Mouse (Mus musculus): ENCODE measurements around the gene Ambra1. TPM values are rescaled to one million over a fixed set of nuclear protein-coding genes. Genes with fewer than 3 reads are reported as not detected.

Ambra1 gene
- polyA plus RNA-seq, 1 experiment = 14.3 TPM

DNA sequence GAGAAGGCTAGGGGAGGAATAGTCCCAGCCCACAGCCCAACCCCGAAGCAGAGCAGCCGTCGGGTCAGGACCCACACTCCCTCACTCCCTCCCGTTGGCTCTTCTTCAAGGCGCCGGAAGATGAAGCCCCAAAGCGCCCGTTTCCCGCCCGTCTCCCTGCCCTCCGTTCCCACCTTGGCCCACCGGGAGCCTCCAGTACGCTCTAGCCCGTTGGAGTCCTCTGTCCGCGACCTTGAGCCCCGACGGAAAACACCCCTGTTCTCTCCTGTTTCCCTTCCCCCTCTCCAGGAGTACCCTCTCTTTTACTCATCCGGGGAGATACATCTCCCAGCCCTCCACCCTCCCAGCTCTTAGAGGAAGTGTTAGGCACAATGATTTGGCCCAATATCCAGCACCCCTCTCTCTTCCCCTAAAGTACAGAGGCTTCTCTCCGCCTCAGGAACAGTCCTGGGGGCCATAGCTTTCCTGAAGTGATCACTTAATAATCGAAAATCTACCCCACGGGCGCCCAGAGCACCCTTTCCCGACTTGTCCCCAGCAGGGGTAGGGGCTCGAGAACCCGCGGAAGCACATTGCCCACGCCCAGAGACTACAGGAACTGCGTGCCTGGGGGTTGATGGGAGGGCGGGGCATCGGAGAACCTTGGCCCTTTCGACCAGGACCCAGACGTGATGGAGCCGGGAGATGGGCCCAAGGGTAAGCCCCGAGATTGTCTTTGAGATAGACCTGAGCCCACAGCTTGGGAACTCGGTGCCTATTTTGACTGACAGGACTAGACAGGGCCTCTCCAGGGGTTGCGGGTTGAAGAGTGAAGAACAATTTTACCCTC is 192.9 kb downstream of the Ambra1 start:
- H3K36me3 ChIP-seq (ENCODE audit: control insufficient read depth, insufficient read depth) = peaks cover 5% of the 10 kb centered on the region
- H3K27me3 ChIP-seq (ENCODE audit: control insufficient read depth, insufficient read depth, insufficient read length) = peaks cover 16% of the 10 kb centered on the region
- no peak overlapping the region for H3ac ChIP-seq (ENCODE audit: control insufficient read depth, insufficient read length, low read depth)
- TF ChIP-seq USF1 (IDR thresholded peaks at IDR 0.05; ENCODE audit: low read depth) = no peak
- no peak for TF ChIP-seq CEBPB (IDR thresholded peaks at IDR 0.05; ENCODE audit: low read depth)
- no peak for TF ChIP-seq MYOD1 (IDR thresholded peaks at IDR 0.05; ENCODE audit: control insufficient read depth, insufficient read length, low read depth)
- TF ChIP-seq CTCF (IDR thresholded peaks at IDR 0.05; ENCODE audit: control insufficient read depth, insufficient read depth, insufficient read length) = no peak
- TF ChIP-seq MYOG (IDR thresholded peaks at IDR 0.05; ENCODE audit: control insufficient read depth, extremely low read depth, insufficient read length) = no peak
- no peak for TF ChIP-seq MAX (IDR thresholded peaks at IDR 0.05)
- no peak for TF ChIP-seq FOSL1 (IDR thresholded peaks at IDR 0.05; ENCODE audit: insufficient read depth, low read length, poor library complexity, severe bottlenecking)
- H3K79me2 ChIP-seq (ENCODE audit: control insufficient read depth, insufficient read depth) = no peaks in the 10 kb centered on the region
- no peak overlapping the region for H3K4me3 ChIP-seq (ENCODE audit: insufficient read depth, poor library complexity, severe bottlenecking)
- H3K79me3 ChIP-seq (ENCODE audit: low read depth) = no peaks in the 10 kb centered on the region

DNA sequence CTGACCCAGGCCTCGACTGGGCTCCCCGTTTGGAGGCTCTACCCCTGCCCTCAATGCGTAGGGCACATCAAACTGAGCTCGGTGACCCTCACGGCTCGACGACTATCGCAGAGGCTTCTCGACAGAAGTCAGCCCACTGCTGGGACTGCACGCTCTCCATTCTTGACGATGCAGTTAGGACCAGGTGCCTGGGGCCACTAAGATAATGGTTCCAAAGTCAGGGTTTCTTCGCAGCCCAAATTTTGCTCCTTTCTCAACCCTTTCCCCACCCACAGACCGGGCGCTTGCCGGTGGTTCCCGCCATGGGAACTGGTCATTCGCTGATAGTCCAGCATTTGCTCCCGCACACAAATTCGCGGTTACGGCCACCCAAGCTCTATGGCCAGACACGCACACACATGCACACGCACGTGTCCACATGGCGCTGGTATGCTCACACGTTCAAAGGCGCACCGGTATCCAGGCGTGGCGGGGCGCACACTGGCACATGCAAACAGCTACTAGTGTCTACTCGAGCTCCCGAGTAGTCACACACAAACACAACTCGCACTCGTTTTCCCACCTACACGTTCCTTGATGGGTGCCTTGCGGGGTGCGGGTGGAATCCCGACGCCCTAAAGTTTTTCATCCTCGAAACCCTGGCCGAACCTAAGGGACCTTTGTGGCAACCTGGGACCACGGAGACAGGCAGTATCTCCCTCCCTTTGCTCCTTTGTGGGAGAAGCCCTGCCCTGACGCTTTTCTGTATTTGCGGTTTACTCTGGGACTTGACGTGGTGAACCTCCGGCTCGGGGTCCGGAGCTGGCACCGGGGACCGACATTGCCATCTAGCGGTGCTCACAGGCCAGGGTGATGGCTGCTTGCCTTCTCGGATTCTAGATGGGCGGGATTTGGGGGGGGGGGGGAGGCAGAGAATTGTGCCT is 193.7 kb downstream of the Ambra1 start:
- Histone ChIP-seq H3K4me3 (ENCODE audit: insufficient read depth, poor library complexity, severe bottlenecking) (no peak overlapping the region), H3K36me3 (ENCODE audit: control insufficient read depth, insufficient read depth) (no peaks in the 10 kb centered on the region), H3K27me3 (ENCODE audit: control insufficient read depth, insufficient read depth, insufficient read length) (peaks cover 16% of the 10 kb centered on the region)

DNA sequence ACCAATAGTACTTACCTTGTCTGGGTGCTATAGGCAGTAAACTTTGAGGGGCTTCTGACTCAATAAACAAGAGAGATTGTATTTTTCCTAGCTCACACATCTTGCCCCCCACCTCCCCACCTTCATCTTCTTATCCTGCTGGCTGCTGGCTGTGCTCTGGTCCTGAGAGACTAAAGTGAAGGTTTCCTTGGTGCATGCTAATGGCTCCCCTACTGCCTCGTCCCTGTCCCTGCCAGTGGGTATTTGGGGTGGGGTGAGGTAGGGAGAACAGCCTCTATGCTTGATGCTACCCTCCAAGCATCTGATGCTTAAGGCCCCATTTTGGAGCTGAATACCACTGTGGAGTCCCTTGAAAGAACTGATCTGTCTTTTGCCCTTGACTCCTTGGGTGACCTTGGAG is 194.8 kb downstream of the Ambra1 start:
- Histone ChIP-seq H3K4me3 (ENCODE audit: insufficient read depth, poor library complexity, severe bottlenecking) (no peak overlapping the region), H3ac (ENCODE audit: control insufficient read depth, insufficient read length, low read depth) (no peak overlapping the region), H3K79me3 (ENCODE audit: low read depth) (no peaks in the 10 kb centered on the region), H3K36me3 (ENCODE audit: control insufficient read depth, insufficient read depth) (no peaks in the 10 kb centered on the region), H3K27me3 (ENCODE audit: control insufficient read depth, insufficient read depth, insufficient read length) (peaks cover 16% of the 10 kb centered on the region), H3K79me2 (ENCODE audit: control insufficient read depth, insufficient read depth) (no peaks in the 10 kb centered on the region)
- TF ChIP-seq CTCF (IDR thresholded peaks at IDR 0.05; ENCODE audit: control insufficient read depth, insufficient read depth, insufficient read length) (no peak), MAX (IDR thresholded peaks at IDR 0.05) (no peak)

More for the DNA sequence above, 193.7 kb downstream of the Ambra1 start:
- no peaks in the 10 kb centered on the region for H3K79me2 ChIP-seq (ENCODE audit: control insufficient read depth, insufficient read depth)
- H3K79me3 ChIP-seq (ENCODE audit: low read depth) = no peaks in the 10 kb centered on the region
- TF ChIP-seq CTCF (IDR thresholded peaks at IDR 0.05; ENCODE audit: control insufficient read depth, insufficient read depth, insufficient read length) (peak; percentile 89), CEBPB (IDR thresholded peaks at IDR 0.05; ENCODE audit: low read depth) (no peak)
- H3ac ChIP-seq (ENCODE audit: control insufficient read depth, insufficient read length, low read depth) = no peak overlapping the region

DNA sequence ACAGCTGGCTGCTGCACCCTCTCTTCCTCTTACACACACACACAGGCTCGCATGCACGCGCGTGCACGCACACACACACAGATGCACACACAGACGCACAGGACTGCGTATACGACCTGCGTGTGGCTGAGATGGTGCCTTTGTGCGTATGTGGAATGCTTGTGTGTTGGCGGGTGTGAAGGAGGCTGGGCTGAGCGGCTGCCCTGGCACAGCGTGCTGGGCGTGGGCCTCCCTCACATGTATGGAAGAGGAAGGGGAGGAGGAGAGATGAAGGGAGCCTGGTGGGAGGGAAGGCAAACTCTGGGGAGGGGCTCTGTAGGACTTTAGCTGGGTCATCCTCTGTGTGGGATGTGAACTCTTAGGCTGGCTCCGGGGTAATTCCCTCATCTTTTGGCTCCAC is 195.5 kb downstream of the Ambra1 start:
- Histone ChIP-seq H3K79me3 (ENCODE audit: low read depth) (no peaks in the 10 kb centered on the region), H3ac (ENCODE audit: control insufficient read depth, insufficient read length, low read depth) (no peak overlapping the region), H3K79me2 (ENCODE audit: control insufficient read depth, insufficient read depth) (no peaks in the 10 kb centered on the region), H3K27me3 (ENCODE audit: control insufficient read depth, insufficient read depth, insufficient read length) (peaks cover 16% of the 10 kb centered on the region), H3K36me3 (ENCODE audit: control insufficient read depth, insufficient read depth) (no peaks in the 10 kb centered on the region), H3K4me3 (ENCODE audit: insufficient read depth, poor library complexity, severe bottlenecking) (no peak overlapping the region)
- TF ChIP-seq MYOD1 (IDR thresholded peaks at IDR 0.05; ENCODE audit: control insufficient read depth, insufficient read length, low read depth) (no peak), CEBPB (IDR thresholded peaks at IDR 0.05; ENCODE audit: low read depth) (no peak), MAX (IDR thresholded peaks at IDR 0.05) (no peak), CTCF (IDR thresholded peaks at IDR 0.05; ENCODE audit: control insufficient read depth, insufficient read depth, insufficient read length) (no peak), FOSL1 (IDR thresholded peaks at IDR 0.05; ENCODE audit: insufficient read depth, low read length, poor library complexity, severe bottlenecking) (no peak), MYOG (IDR thresholded peaks at IDR 0.05; ENCODE audit: control insufficient read depth, extremely low read depth, insufficient read length) (no peak), USF1 (IDR thresholded peaks at IDR 0.05; ENCODE audit: low read depth) (no peak)

DNA sequence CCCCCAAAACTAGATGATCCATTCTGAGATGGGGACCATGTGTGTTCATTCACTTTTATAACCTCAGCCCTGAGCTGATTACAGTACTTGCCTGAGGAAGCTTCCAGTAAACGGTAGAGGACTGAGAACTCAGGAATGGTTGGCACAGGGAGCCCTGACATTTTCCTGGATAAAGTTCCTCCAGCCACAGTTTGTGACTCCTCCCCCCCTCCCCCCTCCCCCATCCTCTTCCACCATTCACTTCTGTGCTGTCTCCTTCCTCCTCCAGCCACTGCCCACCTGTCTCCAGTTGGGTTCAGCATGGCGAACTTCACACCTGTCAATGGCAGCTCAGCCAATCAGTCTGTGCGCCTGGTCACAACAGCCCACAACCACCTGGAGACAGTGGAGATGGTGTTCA is 197.0 kb downstream of the Ambra1 start, which contains the start of gene Chrm4:
Chrm4 (plus strand) TSS at position 301 of the 400 bp plus-strand sequence.
- TF ChIP-seq FOSL1 (IDR thresholded peaks at IDR 0.05; ENCODE audit: insufficient read depth, low read length, poor library complexity, severe bottlenecking) (no peak), MYOG (IDR thresholded peaks at IDR 0.05; ENCODE audit: control insufficient read depth, extremely low read depth, insufficient read length) (no peak), MYOD1 (IDR thresholded peaks at IDR 0.05; ENCODE audit: control insufficient read depth, insufficient read length, low read depth) (no peak), CEBPB (IDR thresholded peaks at IDR 0.05; ENCODE audit: low read depth) (no peak), CTCF (IDR thresholded peaks at IDR 0.05; ENCODE audit: control insufficient read depth, insufficient read depth, insufficient read length) (no peak), MAX (IDR thresholded peaks at IDR 0.05) (no peak), USF1 (IDR thresholded peaks at IDR 0.05; ENCODE audit: low read depth) (no peak)
- Histone ChIP-seq H3K27me3 (ENCODE audit: control insufficient read depth, insufficient read depth, insufficient read length) (peaks cover 16% of the 10 kb centered on the region), H3K4me3 (ENCODE audit: insufficient read depth, poor library complexity, severe bottlenecking) (no peak within 1 kb of the TSS), H3K79me2 (ENCODE audit: control insufficient read depth, insufficient read depth) (no peaks in the 10 kb centered on the region), H3ac (ENCODE audit: control insufficient read depth, insufficient read length, low read depth) (no peak within 1 kb of the TSS), H3K79me3 (ENCODE audit: low read depth) (no peaks in the 10 kb centered on the region), H3K36me3 (ENCODE audit: control insufficient read depth, insufficient read depth) (no peaks in the 10 kb centered on the region)

Data from C2C12 (cell line).